Mouse (Mus musculus) erythroblast, embryonic 14.5 days (primary cell): ENCODE measurements around the gene Rtn4rl2.

Source experiments
- GATA1 ChIP-seq: IDR thresholded peaks from 2 replicates; pipeline ENCODE4 v1.6.1; 2012; ENCODE audit warnings: low read length, inconsistent platforms, mixed read lengths
- TAL1 ChIP-seq: IDR thresholded peaks from 3 replicates; pipeline ENCODE4 v1.6.1; 2012; ENCODE audit warnings: low read length, inconsistent platforms, mixed read lengths

- TF ChIP-seq GATA1 (no peak), TAL1 (no peak)
Measured at GRCm38 (mm10) chr2:84868977-84869376, 17.5 kb downstream of the Rtn4rl2 start.
